Mouse (Mus musculus): ENCODE data around the gene Gm867. TPM values are rescaled to one million over a fixed set of nuclear protein-coding genes. Genes with fewer than 3 reads are reported as not detected.

Gene Gm867
- polyA plus RNA-seq, 1 experiment = not detected

- Histone ChIP-seq H3K9me3 (no peaks in the 10 kb centered on the region), H3K4me1 (peaks cover 51% of the 10 kb centered on the region), H3K4me3 (replicated peaks) (no peak overlapping the region), H3K36me3 (replicated peaks; ENCODE audit: low read length) (peaks cover 4% of the 10 kb centered on the region), H3K27me3 (replicated peaks) (peaks cover 39% of the 10 kb centered on the region)
- no peak for TF ChIP-seq GATA1 (IDR thresholded peaks at IDR 0.05; ENCODE audit: borderline replicate concordance, low read length)
- TF ChIP-seq FLI1 (IDR thresholded peaks at IDR 0.05; ENCODE audit: low read length) = no peak
Measured at GRCm38 (mm10) chr10:75924324-75924723, 16.1 kb downstream of the Gm867 start.

DNA sequence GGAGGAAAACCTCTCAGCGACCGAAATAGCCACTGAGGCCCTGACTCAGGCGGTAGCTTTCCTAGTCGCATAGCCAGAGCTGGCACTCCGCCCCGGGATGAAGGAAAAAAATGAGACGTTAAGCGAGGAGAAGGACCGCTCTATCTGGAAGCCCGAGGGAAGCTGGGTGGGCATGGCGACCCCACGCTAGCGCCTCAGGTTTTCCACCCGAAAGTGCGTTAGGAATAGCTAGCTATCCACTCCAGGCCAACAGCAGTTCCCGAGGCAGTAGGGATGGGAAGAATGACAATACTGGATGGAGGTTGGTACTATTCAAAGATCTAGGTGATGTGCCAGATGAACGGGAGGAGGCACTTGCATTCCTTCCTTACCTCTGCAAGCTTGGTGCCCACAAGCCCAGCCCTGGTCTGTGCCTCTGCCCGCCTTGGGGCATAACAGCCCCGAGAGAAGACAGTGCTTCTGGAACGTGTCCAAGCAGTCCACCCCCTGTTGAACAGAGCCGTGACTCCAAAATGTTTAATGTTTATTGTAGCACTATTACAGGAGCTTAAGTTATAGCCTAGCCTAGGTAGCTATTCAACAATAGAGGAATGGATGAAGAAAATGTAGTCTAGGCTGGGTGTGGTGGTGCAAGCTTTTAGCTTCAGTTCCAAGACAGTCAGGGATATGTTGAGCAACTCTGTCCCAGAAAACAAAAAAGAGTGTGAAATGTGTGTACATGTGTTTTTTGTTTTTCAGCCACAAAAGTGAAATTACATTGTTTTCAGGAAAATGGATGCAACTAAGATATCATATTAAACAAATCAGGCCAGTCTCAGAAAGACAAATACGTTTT is 18.5 kb downstream of the Gm867 start:
- H3K9me3 ChIP-seq = no peaks in the 10 kb centered on the region
- H3K27me3 ChIP-seq (replicated peaks) = peaks cover 16% of the 10 kb centered on the region
- TF ChIP-seq GATA1 (IDR thresholded peaks at IDR 0.05; ENCODE audit: borderline replicate concordance, low read length) = no peak
- no peak for TF ChIP-seq FLI1 (IDR thresholded peaks at IDR 0.05; ENCODE audit: low read length)
- H3K4me1 ChIP-seq = peaks cover 64% of the 10 kb centered on the region
- H3K36me3 ChIP-seq (replicated peaks; ENCODE audit: low read length) = peaks cover 25% of the 10 kb centered on the region
- H3K4me3 ChIP-seq (replicated peaks) = peak overlapping the region; percentile 99

DNA sequence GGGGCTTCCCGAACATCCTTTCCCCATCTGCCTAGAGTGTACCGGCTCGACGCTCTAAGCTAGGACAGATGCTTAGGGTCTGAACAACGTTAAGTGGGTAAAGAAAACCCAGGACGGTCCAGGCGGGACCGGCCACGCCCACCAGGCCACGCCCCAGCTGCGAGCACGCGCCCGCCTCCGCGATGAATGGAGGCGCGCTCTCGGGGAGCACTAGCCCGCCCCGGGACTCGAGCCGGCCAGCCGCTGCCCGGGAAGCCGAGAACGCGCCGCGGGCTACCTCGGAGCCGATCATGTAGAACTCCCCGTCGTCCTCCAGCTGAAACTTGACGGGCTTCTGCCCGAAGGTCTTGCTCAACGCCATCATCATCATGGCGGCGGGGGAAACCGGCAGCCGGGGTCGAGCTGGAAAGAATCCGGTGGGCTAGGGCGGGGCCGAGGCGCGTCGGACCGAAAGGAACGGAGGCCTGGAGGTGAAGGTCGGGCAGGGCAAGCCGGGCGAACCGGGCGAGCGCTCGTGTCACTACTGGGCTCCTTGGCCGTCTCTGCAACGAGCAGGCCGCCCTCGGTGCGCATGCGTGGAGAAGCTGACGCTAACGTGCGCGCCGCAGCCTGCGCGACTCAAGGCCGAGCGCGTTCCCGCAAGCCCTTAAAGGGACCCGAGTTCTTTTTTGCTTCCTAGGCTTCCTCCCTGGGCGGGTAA is 19.3 kb downstream of the Gm867 start, which contains the start of gene Smarcb1:
Gene Smarcb1 (minus strand): TSS at position 592 of the 700 bp plus-strand sequence.
- peaks cover 63% of the 10 kb centered on the region for H3K4me1 ChIP-seq
- H3K4me3 ChIP-seq (replicated peaks) = peak within 1 kb of the TSS; percentile 99
- H3K36me3 ChIP-seq (replicated peaks; ENCODE audit: low read length) = peaks cover 33% of the 10 kb centered on the region
- H3K9me3 ChIP-seq = no peaks in the 10 kb centered on the region
- H3K27me3 ChIP-seq (replicated peaks) = peaks cover 9% of the 10 kb centered on the region
- TF ChIP-seq FLI1 (IDR thresholded peaks at IDR 0.05; ENCODE audit: low read length) (no peak), GATA1 (IDR thresholded peaks at IDR 0.05; ENCODE audit: borderline replicate concordance, low read length) (no peak)

DNA sequence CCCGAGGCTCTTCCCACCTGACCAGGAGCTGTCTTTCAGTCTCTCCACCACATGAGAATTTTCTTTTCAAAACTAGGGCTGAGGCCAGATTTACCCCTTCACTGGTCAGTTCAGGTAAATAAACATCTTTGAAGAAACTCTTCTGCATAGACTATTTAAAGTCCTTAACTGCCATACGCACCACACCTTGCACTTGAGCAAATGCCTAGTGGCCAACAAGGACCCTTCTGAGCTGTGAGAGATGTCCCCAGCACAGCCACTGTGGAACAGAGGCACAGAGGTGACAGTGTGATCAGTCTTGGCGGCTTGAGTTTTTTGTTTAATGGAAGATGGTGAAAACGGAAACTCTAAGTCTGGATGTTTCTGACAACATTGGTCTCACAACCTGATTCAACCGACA is 21.4 kb downstream of the Gm867 start:
- Histone ChIP-seq H3K4me3 (replicated peaks) (no peak overlapping the region), H3K36me3 (replicated peaks; ENCODE audit: low read length) (peaks cover 51% of the 10 kb centered on the region), H3K9me3 (no peaks in the 10 kb centered on the region), H3K4me1 (peaks cover 65% of the 10 kb centered on the region), H3K27me3 (replicated peaks) (no peaks in the 10 kb centered on the region)
- no peak for TF ChIP-seq FLI1 (IDR thresholded peaks at IDR 0.05; ENCODE audit: low read length)
- no peak for TF ChIP-seq GATA1 (IDR thresholded peaks at IDR 0.05; ENCODE audit: borderline replicate concordance, low read length)

- Histone ChIP-seq H3K27me3 (replicated peaks) (no peaks in the 10 kb centered on the region), H3K36me3 (replicated peaks; ENCODE audit: low read length) (peaks cover 68% of the 10 kb centered on the region), H3K4me3 (replicated peaks) (no peak overlapping the region), H3K4me1 (peaks cover 66% of the 10 kb centered on the region), H3K9me3 (no peaks in the 10 kb centered on the region)
- TF ChIP-seq GATA1 (IDR thresholded peaks at IDR 0.05; ENCODE audit: borderline replicate concordance, low read length) (no peak), FLI1 (IDR thresholded peaks at IDR 0.05; ENCODE audit: low read length) (no peak)
Measured at GRCm38 (mm10) chr10:75916840-75917239, 23.6 kb downstream of the Gm867 start.

DNA sequence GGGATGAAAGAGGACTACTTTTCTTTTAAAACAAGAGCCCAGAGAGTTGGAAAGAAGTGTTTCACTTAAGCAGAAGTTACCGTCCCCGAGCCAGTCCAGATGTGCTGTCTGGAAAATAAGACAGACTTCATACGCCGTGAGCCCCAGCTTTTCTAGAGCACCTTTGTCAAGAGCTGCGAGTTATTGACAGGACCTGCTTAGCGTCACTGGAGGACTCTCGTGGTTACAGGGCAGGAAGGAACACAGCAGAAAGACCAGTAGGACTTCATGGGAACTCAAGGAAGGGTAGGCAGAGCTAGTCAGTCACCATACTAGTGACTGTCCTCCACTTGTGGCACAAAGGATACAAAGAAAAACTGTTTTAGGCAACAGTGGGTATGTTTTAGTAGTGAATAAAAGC is 24.9 kb downstream of the Gm867 start:
- Histone ChIP-seq H3K4me3 (replicated peaks) (no peak overlapping the region), H3K9me3 (no peaks in the 10 kb centered on the region), H3K36me3 (replicated peaks; ENCODE audit: low read length) (peaks cover 80% of the 10 kb centered on the region), H3K27me3 (replicated peaks) (no peaks in the 10 kb centered on the region), H3K4me1 (peaks cover 74% of the 10 kb centered on the region)
- TF ChIP-seq GATA1 (IDR thresholded peaks at IDR 0.05; ENCODE audit: borderline replicate concordance, low read length) (no peak), FLI1 (IDR thresholded peaks at IDR 0.05; ENCODE audit: low read length) (no peak)

- Histone ChIP-seq H3K4me3 (replicated peaks) (no peak overlapping the region), H3K27me3 (replicated peaks) (no peaks in the 10 kb centered on the region), H3K9me3 (no peaks in the 10 kb centered on the region), H3K4me1 (peaks cover 56% of the 10 kb centered on the region), H3K36me3 (replicated peaks; ENCODE audit: low read length) (peaks cover 83% of the 10 kb centered on the region)
- TF ChIP-seq GATA1 (IDR thresholded peaks at IDR 0.05; ENCODE audit: borderline replicate concordance, low read length) (no peak), FLI1 (IDR thresholded peaks at IDR 0.05; ENCODE audit: low read length) (no peak)
Measured at GRCm38 (mm10) chr10:75913013-75913589, 27.4 kb downstream of the Gm867 start.

DNA sequence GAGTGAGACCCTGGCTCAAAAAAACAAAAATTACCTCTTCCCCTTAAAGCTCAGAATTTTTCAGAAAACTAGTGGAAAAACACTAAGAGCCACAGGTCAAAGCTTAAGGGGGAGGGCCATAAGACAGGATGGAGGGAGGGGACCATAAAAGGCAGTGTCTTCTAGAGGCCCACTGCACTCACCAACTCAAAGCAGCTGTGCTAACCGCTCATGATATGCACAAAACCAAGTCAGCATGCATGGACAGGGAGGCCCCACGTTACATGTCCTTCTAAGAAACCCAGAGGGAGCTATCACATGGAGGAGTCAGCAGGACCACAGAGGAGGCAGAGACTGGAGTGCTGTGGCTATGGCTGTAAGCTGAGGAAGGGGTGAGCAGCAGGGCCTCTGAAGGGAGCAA is 29.8 kb downstream of the Gm867 start:
- Histone ChIP-seq H3K9me3 (no peaks in the 10 kb centered on the region), H3K4me3 (replicated peaks) (no peak overlapping the region), H3K36me3 (replicated peaks; ENCODE audit: low read length) (peaks cover 85% of the 10 kb centered on the region), H3K27me3 (replicated peaks) (no peaks in the 10 kb centered on the region), H3K4me1 (peaks cover 44% of the 10 kb centered on the region)
- TF ChIP-seq FLI1 (IDR thresholded peaks at IDR 0.05; ENCODE audit: low read length) = no peak
- no peak for TF ChIP-seq GATA1 (IDR thresholded peaks at IDR 0.05; ENCODE audit: borderline replicate concordance, low read length)

GRCm38 (mm10) chr10:75906882-75907281 is 33.6 kb downstream of the Gm867 start:
- Histone ChIP-seq H3K27me3 (replicated peaks) (no peaks in the 10 kb centered on the region), H3K4me3 (replicated peaks) (no peak overlapping the region), H3K4me1 (peaks cover 19% of the 10 kb centered on the region), H3K36me3 (replicated peaks; ENCODE audit: low read length) (peaks cover 92% of the 10 kb centered on the region), H3K9me3 (no peaks in the 10 kb centered on the region)
- TF ChIP-seq FLI1 (IDR thresholded peaks at IDR 0.05; ENCODE audit: low read length) (no peak), GATA1 (IDR thresholded peaks at IDR 0.05; ENCODE audit: borderline replicate concordance, low read length) (no peak)

Data from megakaryocyte, embryonic 14.5 days (primary cell).